Mouse (Mus musculus): ENCODE data around the gene 6030445D17Rik. TPM values are rescaled to one million over a fixed set of nuclear protein-coding genes. Genes with fewer than 3 reads are reported as not detected.

Gene 6030445D17Rik
- polyA plus RNA-seq, 1 experiment from 2014 or later: 0.08 TPM

DNA sequence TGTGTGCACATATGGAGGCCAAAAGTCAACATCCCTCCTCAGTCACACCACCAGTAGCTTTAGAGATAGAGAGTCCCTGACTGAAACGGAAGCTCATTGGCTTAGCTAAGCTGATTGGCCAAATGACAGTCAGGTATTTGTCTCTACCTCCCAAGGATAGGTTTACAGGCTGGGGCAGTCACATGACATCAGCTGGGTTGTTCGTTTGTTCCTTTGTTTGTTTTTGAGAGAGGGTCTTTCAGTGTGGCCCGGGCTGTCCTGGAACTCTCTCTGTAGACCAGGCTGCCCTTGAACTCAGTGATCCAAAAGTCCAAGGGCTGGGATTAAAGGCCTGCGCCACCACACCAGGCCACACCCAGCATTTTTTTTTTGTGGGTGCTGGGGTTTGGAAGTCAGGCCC is 844 bp upstream of the 6030445D17Rik start:
- Histone ChIP-seq H3K9me3 (replicated peaks) (no peaks in the 10 kb centered on the region), H3K27ac (replicated peaks) (no peak overlapping the region), H3K4me3 (replicated peaks) (no peak overlapping the region), H3K27me3 (peaks cover 67% of the 10 kb centered on the region), H3K4me2 (no peak overlapping the region), H3K36me3 (replicated peaks) (no peaks in the 10 kb centered on the region), H3K4me1 (replicated peaks) (peaks cover 9% of the 10 kb centered on the region; the same call in 1 of the 2 replicates), H3K9ac (no peak overlapping the region)
- no peak for ATAC-seq (ENCODE audit: insufficient read depth)
- 54% methylated on average over 4 of the region's 4 CpGs for WGBS (ENCODE audit: insufficient replicate concordance)

DNA sequence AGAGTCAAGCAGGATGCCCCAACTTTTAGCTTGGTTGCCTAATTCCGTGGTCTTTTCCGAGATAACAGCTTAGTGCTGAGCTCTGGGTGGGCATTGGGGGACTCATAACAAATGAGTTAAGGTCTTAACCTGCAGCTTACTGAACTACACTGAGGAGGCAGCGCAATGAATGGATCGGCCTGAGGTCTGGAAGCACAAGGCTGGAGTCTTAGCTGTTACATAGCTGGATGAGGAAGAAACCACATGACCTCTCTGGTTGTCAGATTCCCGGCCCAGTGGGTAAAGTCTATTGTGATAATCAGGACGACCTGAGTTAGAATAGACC is 327 bp upstream of the 6030445D17Rik start:
- Histone ChIP-seq H3K36me3 (replicated peaks) (no peaks in the 10 kb centered on the region), H3K4me2 (peak overlapping the region; percentile 78), H3K4me1 (replicated peaks) (peaks cover 9% of the 10 kb centered on the region; the same call in 1 of the 2 replicates), H3K27me3 (peaks cover 68% of the 10 kb centered on the region), H3K4me3 (replicated peaks) (peak overlapping the region; percentile 56; the same call in 1 of the 2 replicates), H3K9ac (no peak overlapping the region), H3K27ac (replicated peaks) (no peak overlapping the region), H3K9me3 (replicated peaks) (no peaks in the 10 kb centered on the region)
- 25% methylated on average over 6 of the region's 6 CpGs for WGBS (ENCODE audit: insufficient replicate concordance)
- no peak for ATAC-seq (ENCODE audit: insufficient read depth)

GRCm38 (mm10) chr4:136462839-136463178 is 759 bp downstream of the 6030445D17Rik start:
- no peak for ATAC-seq (ENCODE audit: insufficient read depth)
- H3K9ac ChIP-seq: peak overlapping the region; percentile 21; the same call in 1 of the 2 replicates
- H3K27me3 ChIP-seq: peaks cover 68% of the 10 kb centered on the region
- H3K27ac ChIP-seq (replicated peaks): no peak overlapping the region
- H3K36me3 ChIP-seq (replicated peaks): no peaks in the 10 kb centered on the region
- H3K4me2 ChIP-seq: peak overlapping the region; percentile 78
- H3K4me1 ChIP-seq (replicated peaks): peaks cover 9% of the 10 kb centered on the region; the same call in 1 of the 2 replicates
- peak overlapping the region; percentile 56 for H3K4me3 ChIP-seq (replicated peaks)
- 2% methylated on average over 8 of the region's 8 CpGs for WGBS (ENCODE audit: insufficient replicate concordance)
- H3K9me3 ChIP-seq (replicated peaks): no peaks in the 10 kb centered on the region

GRCm38 (mm10) chr4:136463436-136463835 is 1.4 kb downstream of the 6030445D17Rik start:
- Histone ChIP-seq H3K9ac (no peak overlapping the region), H3K9me3 (replicated peaks) (no peaks in the 10 kb centered on the region), H3K36me3 (replicated peaks) (no peaks in the 10 kb centered on the region), H3K27me3 (peaks cover 70% of the 10 kb centered on the region), H3K27ac (replicated peaks) (no peak overlapping the region), H3K4me2 (no peak overlapping the region), H3K4me3 (replicated peaks) (no peak overlapping the region), H3K4me1 (replicated peaks) (peaks cover 11% of the 10 kb centered on the region)
- ATAC-seq (ENCODE audit: insufficient read depth): no peak
- 41% methylated on average over 9 of the region's 9 CpGs for WGBS (ENCODE audit: insufficient replicate concordance)

- H3K9me3 ChIP-seq (replicated peaks): no peaks in the 10 kb centered on the region
- peaks cover 77% of the 10 kb centered on the region for H3K27me3 ChIP-seq
- H3K36me3 ChIP-seq (replicated peaks): no peaks in the 10 kb centered on the region
- H3K4me3 ChIP-seq (replicated peaks): no peak overlapping the region
- no peak overlapping the region for H3K27ac ChIP-seq (replicated peaks)
- WGBS (ENCODE audit: insufficient replicate concordance): 38% methylated on average over 4 of the region's 4 CpGs
- no peak for ATAC-seq (ENCODE audit: insufficient read depth)
- H3K9ac ChIP-seq: no peak overlapping the region
- no peak overlapping the region for H3K4me2 ChIP-seq
- H3K4me1 ChIP-seq (replicated peaks): peaks cover 37% of the 10 kb centered on the region
Measured at GRCm38 (mm10) chr4:136466226-136466625, 4.2 kb downstream of the 6030445D17Rik start.

GRCm38 (mm10) chr4:136468553-136469327 is 6.7 kb downstream of the 6030445D17Rik start:
- Histone ChIP-seq H3K27me3 (peaks cover 72% of the 10 kb centered on the region), H3K4me3 (replicated peaks) (no peak overlapping the region), H3K9ac (no peak overlapping the region), H3K36me3 (replicated peaks) (no peaks in the 10 kb centered on the region), H3K4me1 (replicated peaks) (peaks cover 30% of the 10 kb centered on the region), H3K27ac (replicated peaks) (no peak overlapping the region), H3K9me3 (replicated peaks) (no peaks in the 10 kb centered on the region), H3K4me2 (peak overlapping the region; percentile 87)
- 63% methylated on average over 14 of the region's 14 CpGs for WGBS (ENCODE audit: insufficient replicate concordance)
- no peak for ATAC-seq (ENCODE audit: insufficient read depth)

DNA sequence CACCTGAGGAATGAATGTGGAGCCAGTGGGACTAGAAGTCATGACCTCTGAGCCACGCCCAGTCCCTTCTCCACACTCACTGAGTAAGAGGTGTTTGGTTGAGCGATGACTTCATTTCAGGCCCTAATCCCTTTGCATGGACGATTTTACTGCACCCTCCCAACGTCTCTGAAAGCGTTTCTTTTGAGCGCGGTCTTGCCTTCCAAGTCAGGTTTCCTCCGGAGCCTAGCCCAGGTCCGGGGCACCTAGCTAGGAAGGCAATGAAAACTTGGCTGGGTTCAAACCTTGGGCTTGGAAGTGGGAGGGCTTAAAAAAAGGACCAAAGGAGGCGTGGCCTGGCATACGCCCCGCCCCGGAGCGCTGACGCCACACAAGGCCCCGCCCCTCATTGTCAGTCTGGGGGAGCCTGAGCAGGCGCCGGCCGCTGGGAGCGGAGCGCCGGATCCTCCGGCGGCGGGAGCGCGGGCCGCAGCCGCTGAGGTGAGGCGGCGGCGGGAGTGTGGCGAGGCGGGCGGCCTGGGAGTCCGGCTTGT is 7.4 kb downstream of the 6030445D17Rik start, which contains the start of gene Luzp1:
Luzp1 (plus strand) TSS at position 391 of the 533 bp plus-strand sequence.
- Histone ChIP-seq H3K9me3 (replicated peaks) (no peaks in the 10 kb centered on the region), H3K27me3 (peaks cover 72% of the 10 kb centered on the region), H3K4me3 (replicated peaks) (peak within 1 kb of the TSS; percentile 66), H3K36me3 (replicated peaks) (no peaks in the 10 kb centered on the region), H3K4me2 (peak within 1 kb of the TSS; percentile 87), H3K9ac (peak within 1 kb of the TSS; percentile 61), H3K27ac (replicated peaks) (peak within 1 kb of the TSS; percentile 69), H3K4me1 (replicated peaks) (peaks cover 30% of the 10 kb centered on the region)
- WGBS (ENCODE audit: insufficient replicate concordance): 2% methylated on average over 36 of the region's 36 CpGs
- peak; percentile 87 for ATAC-seq (ENCODE audit: insufficient read depth)

- Histone ChIP-seq H3K27ac (replicated peaks) (peak overlapping the region; percentile 69), H3K27me3 (peaks cover 69% of the 10 kb centered on the region), H3K4me2 (peak overlapping the region; percentile 87), H3K4me3 (replicated peaks) (peak overlapping the region; percentile 66), H3K4me1 (replicated peaks) (peaks cover 30% of the 10 kb centered on the region), H3K36me3 (replicated peaks) (no peaks in the 10 kb centered on the region), H3K9ac (peak overlapping the region; percentile 61), H3K9me3 (replicated peaks) (no peaks in the 10 kb centered on the region)
- ATAC-seq (ENCODE audit: insufficient read depth): peak; percentile 63
- WGBS (ENCODE audit: insufficient replicate concordance): 1% methylated on average over 43 of the region's 55 CpGs
Measured at GRCm38 (mm10) chr4:136469941-136470346, 7.9 kb downstream of the 6030445D17Rik start.

DNA sequence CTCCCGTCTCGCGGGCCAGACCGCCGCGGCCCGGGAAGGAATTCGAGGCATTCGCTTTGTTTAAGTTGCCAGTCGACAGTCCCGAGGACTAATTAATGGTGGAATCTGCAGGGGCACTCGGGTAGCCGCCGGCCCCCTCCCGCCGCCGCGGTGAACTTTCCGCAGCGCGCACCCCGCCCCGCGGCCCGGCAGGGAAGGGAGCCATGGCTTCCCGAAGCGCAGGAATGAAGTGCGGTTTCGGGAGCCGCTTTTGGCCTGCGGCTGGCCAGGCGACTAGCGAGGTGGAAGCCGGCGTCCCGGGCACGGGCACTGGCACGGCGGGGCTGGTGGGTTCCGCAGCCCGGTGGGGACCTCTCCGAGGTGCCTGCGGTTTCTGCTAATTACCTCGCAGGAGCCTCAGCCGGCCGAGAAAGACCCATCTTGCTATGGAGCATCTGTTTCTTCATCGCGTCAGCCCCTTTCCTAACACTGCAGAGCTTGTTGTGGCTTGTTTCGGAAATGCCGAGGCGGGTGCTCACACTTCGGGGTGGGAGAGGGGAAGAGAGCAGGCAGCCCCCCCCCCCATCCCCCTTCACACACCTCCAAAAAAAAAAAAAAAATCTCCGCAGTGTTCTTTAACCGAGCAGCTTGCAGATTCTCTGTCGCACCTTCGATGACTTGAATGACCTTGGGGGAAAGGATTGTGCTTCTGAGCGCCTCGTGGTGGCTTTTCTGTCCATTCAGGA is 8.5 kb downstream of the 6030445D17Rik start:
- peak; percentile 12; the same call in 1 of the 2 replicates for ATAC-seq (ENCODE audit: insufficient read depth)

GRCm38 (mm10) chr4:136476692-136477091 is 14.6 kb downstream of the 6030445D17Rik start:
- no peak overlapping the region for H3K4me3 ChIP-seq (replicated peaks)
- no peaks in the 10 kb centered on the region for H3K4me1 ChIP-seq (replicated peaks)
- H3K36me3 ChIP-seq (replicated peaks): no peaks in the 10 kb centered on the region
- ATAC-seq (ENCODE audit: insufficient read depth): no peak
- H3K9me3 ChIP-seq (replicated peaks): no peaks in the 10 kb centered on the region
- H3K27ac ChIP-seq (replicated peaks): no peak overlapping the region
- no peak overlapping the region for H3K4me2 ChIP-seq
- H3K27me3 ChIP-seq: peaks cover 23% of the 10 kb centered on the region
- H3K9ac ChIP-seq: no peak overlapping the region
- 64% methylated on average over 1 of the region's 1 CpGs for WGBS (ENCODE audit: insufficient replicate concordance)

More for the DNA sequence above, 8.5 kb downstream of the 6030445D17Rik start:
- WGBS (ENCODE audit: insufficient replicate concordance): under 1% methylated on average over 58 of the region's 58 CpGs
- Histone ChIP-seq H3K4me3 (replicated peaks) (peak overlapping the region; percentile 66), H3K27ac (replicated peaks) (peak overlapping the region; percentile 69), H3K36me3 (replicated peaks) (no peaks in the 10 kb centered on the region), H3K9ac (peak overlapping the region; percentile 61), H3K4me1 (replicated peaks) (peaks cover 30% of the 10 kb centered on the region), H3K9me3 (replicated peaks) (no peaks in the 10 kb centered on the region), H3K27me3 (peaks cover 65% of the 10 kb centered on the region), H3K4me2 (peak overlapping the region; percentile 87)

GRCm38 (mm10) chr4:136486549-136486948 is 24.5 kb downstream of the 6030445D17Rik start:
- no peaks in the 10 kb centered on the region for H3K4me1 ChIP-seq (replicated peaks)
- no peak overlapping the region for H3K9ac ChIP-seq
- no peaks in the 10 kb centered on the region for H3K9me3 ChIP-seq (replicated peaks)
- 70% methylated on average over 2 of the region's 2 CpGs for WGBS (ENCODE audit: insufficient replicate concordance)
- no peak overlapping the region for H3K4me2 ChIP-seq
- H3K27me3 ChIP-seq: no peaks in the 10 kb centered on the region
- no peak for ATAC-seq (ENCODE audit: insufficient read depth)
- no peaks in the 10 kb centered on the region for H3K36me3 ChIP-seq (replicated peaks)
- no peak overlapping the region for H3K27ac ChIP-seq (replicated peaks)
- H3K4me3 ChIP-seq (replicated peaks): no peak overlapping the region

All from liver, embryonic 15.5 days (tissue).